Mouse (Mus musculus) adrenal gland, adult 8-10 months (tissue): ENCODE data around the gene Hist2h3c2. TPM values are rescaled to one million over a fixed set of nuclear protein-coding genes. Genes with fewer than 3 reads are reported as not detected.

ENCODE experiments used
- DNase-seq: peaks from one replicate; pipeline ENCODE4 v3.0.0; 2022
- microRNA-seq, 2 experiments: library from miRNA; unstranded; fragments of <30 nt; microRNA quantifications; one replicate each; pipeline ENCODE4 v1.2.0; 2022
- total RNA-seq, 4 experiments: library from RNA; stranded (reverse); gene quantifications; 2 replicates each; pipeline ENCODE4 v1.2.4; 2022

The Hist2h3c2 gene
- total RNA-seq, 4 experiments from 2014 or later: 13.0 to 27.9 (median 18.2) TPM

DNA sequence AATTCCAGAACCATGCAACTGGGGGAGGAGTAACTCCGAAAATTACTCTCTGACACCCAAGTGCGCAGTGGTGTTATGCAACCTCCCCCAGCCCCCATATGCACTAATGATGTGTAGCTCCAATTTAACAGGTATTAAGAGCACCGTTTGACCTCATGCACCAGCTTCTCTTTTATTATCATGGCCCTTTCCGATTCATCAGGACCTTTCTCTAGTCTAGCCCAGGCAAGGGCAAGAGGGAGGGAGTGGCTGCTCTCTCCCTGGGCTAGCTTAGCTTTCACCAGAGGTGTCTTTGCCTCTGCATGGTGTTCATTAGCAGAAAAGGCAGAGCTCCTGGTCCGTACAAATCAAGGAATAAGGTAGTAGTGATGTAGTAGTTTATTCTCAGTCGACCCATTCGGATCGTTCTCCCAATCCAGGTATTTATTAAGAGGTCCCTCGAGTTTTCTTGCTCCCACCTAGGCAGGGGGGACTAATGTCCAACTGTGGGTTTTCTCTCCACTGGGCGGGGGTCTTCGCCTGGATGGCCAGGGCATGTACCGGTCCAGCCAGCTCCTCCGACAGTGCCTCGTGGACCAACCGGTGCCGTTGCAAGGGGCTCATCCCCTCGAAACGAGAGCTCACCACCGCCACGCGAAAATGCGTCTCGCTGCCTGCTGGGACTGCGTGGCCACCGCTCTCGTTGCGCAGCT, 42.3 kb downstream of the Hist2h3c2 start:
- no peak for DNase-seq

DNA sequence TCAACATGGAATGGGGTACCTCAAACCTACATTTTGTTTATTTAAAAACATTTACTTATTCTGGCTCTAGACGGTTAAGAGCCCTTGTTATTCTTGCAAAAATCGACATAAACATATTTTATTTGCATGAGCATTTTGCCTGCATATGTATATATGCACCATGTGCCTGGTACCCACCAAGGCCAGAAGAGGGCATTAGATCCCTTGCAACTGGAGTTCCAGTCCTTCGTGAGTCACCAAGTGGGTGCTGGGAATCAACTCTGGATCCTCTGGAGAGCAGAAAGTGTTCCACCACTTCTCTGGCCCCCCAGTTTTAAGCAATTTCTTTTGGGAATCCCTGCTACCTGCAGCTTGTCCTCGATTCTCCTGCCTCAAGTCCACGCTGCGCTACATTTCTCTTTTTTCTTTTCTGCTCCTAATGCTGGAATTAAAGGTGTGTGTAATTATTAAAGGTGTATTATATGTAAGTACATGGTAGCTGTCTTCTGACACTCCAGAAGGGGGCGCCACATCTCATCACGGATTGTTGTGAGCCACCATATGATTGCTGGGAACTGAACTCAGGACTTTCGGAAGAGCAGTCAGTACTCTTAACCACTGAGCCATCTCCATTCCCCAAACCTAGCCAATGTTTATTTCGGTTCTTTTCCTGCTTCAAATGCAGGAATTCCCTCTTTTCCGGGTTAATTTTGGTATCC, 43.2 kb downstream of the Hist2h3c2 start:
- DNase-seq: no peak

DNA sequence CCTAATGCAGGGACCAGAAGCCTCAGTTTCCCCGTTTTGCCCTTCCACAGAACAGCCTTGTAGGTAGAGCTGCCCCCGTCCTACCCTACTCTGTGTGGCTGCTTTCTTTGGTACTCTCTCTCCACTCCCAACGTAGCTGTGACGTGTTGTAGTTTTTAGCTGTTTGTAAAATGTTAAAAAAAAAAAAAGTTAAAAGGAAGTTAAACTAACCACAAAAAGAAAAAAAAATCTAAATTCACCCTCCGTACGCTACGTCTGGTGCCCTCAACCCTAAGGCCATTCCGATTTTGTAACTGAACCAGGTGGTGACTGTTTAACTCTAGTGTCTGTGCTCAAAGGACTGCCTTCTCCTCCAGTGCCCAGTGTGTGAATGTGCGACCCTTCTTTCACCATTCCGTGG, 44.0 kb downstream of the Hist2h3c2 start:
- DNase-seq: no peak

- no peak for DNase-seq
Observed at GRCm38 (mm10) chr3:96192977-96193376, 46.0 kb downstream of the Hist2h3c2 start.

Small RNAs within 50 kb of the gene (microRNA-seq; reads per million reads assigned to microRNA genes)
- gene Gm44492 (0 to 0.17 reads per million in 2 experiments), gene Gm47311 (0 reads per million in 2 experiments), gene Gm47313 (0 reads per million in 2 experiments)

Other genes starting within 250 kb of the Hist2h3c2 start
- 10 to 100 TPM; 16.8 to 33.6 (median 28.7) TPM for gene Plekho1, start 243.1 kb downstream of the Hist2h3c2 start, total RNA-seq
- 10 to 100 TPM; 29.7 to 49.0 (median 34.9) TPM for gene Vps45, start 180.7 kb downstream of the Hist2h3c2 start, total RNA-seq
- gene Otud7b, start 134.6 kb downstream of the Hist2h3c2 start, total RNA-seq: 10 to 100 TPM; 37.8 to 55.2 (median 47.2) TPM
- 10 to 100 TPM; 14.7 to 70.7 (median 43.7) TPM for gene Mtmr11, start 77.1 kb downstream of the Hist2h3c2 start, total RNA-seq
- gene Sf3b4, start 66.8 kb downstream of the Hist2h3c2 start, total RNA-seq: 10 to 100 TPM; 46.8 to 59.3 (median 50.8) TPM
- gene Sv2a, start 58.0 kb downstream of the Hist2h3c2 start, total RNA-seq: 10 to 100 TPM in 3 of 4 experiments, 1 to 10 TPM in 1; 9.4 to 16.7 (median 13.6) TPM
- gene Bola1, start 19.4 kb downstream of the Hist2h3c2 start, total RNA-seq: 10 to 100 TPM; 24.2 to 48.0 (median 33.0) TPM
- 1 to 10 TPM; 4.8 to 9.2 (median 9.0) TPM for gene Hist2h2ab, start 19.3 kb downstream of the Hist2h3c2 start, total RNA-seq
- 10 to 100 TPM; 53.1 to 90.6 (median 58.9) TPM for gene Hist2h2ac, start 18.2 kb downstream of the Hist2h3c2 start, total RNA-seq
- 10 to 100 TPM; 13.8 to 27.3 (median 25.2) TPM for gene Hist2h2be, start 18.0 kb downstream of the Hist2h3c2 start, total RNA-seq
- gene Hist2h2aa2, start 1.1 kb upstream of the Hist2h3c2 start, total RNA-seq: 100 to 1,000 TPM; 483 to 517 (median 507) TPM
- 10 to 100 TPM; 14.1 to 18.6 (median 17.5) TPM for gene Hist2h2aa1, start 6.4 kb upstream of the Hist2h3c2 start, total RNA-seq
- not detected for gene Hist2h3c1, start 7.6 kb upstream of the Hist2h3c2 start, total RNA-seq
- gene Hist2h4, start 24.2 kb upstream of the Hist2h3c2 start, total RNA-seq: 10 to 100 TPM; 27.4 to 37.9 (median 32.5) TPM
- gene Hist2h3b, start 29.5 kb upstream of the Hist2h3c2 start, total RNA-seq: 100 to 1,000 TPM in 1 of 4 experiments, 10 to 100 TPM in 3; 50.3 to 108 (median 73.7) TPM
- 100 to 1,000 TPM in 1 of 4 experiments, 10 to 100 TPM in 3; 70.8 to 139 (median 88.2) TPM for gene Hist2h2bb, start 30.6 kb upstream of the Hist2h3c2 start, total RNA-seq
- 1 to 10 TPM; 2.2 to 4.3 (median 3.3) TPM for gene Fcgr1, start 54.8 kb upstream of the Hist2h3c2 start, total RNA-seq
- gene BC107364, start 213.2 kb upstream of the Hist2h3c2 start, total RNA-seq: not detected